Mouse (Mus musculus) retina, postnatal 7 days (tissue): Measurements from ENCODE around the gene Trpm5.

Source experiments
- DNase-seq: peaks from one replicate; pipeline ENCODE4 v3.0.0-alpha.2; 2012; ENCODE audit warnings: low read depth, low spot score

Trpm5 gene

GRCm38 (mm10) chr7:143106062-143106461, 11.6 kb upstream of the Trpm5 start, which contains the start of gene Kcnq1:
Kcnq1 (plus strand) TSS chr7:143106362.
- DNase-seq, result no peak

- DNase-seq, result no peak
Measured at GRCm38 (mm10) chr7:143105258-143105897, 10.9 kb upstream of the Trpm5 start.

- DNase-seq, result no peak
Measured at GRCm38 (mm10) chr7:143100759-143101158, 6.3 kb upstream of the Trpm5 start.

GRCm38 (mm10) chr7:143095554-143095907, 1.1 kb upstream of the Trpm5 start:
- no peak for DNase-seq

- DNase-seq, result no peak
Measured at GRCm38 (mm10) chr7:143093847-143094246, 595 bp downstream of the Trpm5 start.

- peak; percentile 34 for DNase-seq
Measured at GRCm38 (mm10) chr7:143087070-143087579, 7.3 kb downstream of the Trpm5 start.

GRCm38 (mm10) chr7:143086366-143086765, 8.1 kb downstream of the Trpm5 start:
- DNase-seq, result peak; percentile 49

- no peak for DNase-seq
Measured at GRCm38 (mm10) chr7:143083708-143084107, 10.7 kb downstream of the Trpm5 start.

- DNase-seq, result no peak
Measured at GRCm38 (mm10) chr7:143082024-143082423, 12.4 kb downstream of the Trpm5 start.

- no peak for DNase-seq
Measured at GRCm38 (mm10) chr7:143077351-143077750, 17.1 kb downstream of the Trpm5 start.

GRCm38 (mm10) chr7:143075394-143075793, 19.0 kb downstream of the Trpm5 start:
- no peak for DNase-seq

GRCm38 (mm10) chr7:143073086-143073485, 21.4 kb downstream of the Trpm5 start:
- peak; percentile 30 for DNase-seq

GRCm38 (mm10) chr7:143072605-143073004, 21.8 kb downstream of the Trpm5 start:
- no peak for DNase-seq

GRCm38 (mm10) chr7:143070506-143071070, 23.9 kb downstream of the Trpm5 start:
- no peak for DNase-seq

GRCm38 (mm10) chr7:143069751-143070400, 24.6 kb downstream of the Trpm5 start:
- no peak for DNase-seq

- DNase-seq, result peak; percentile 100
Measured at GRCm38 (mm10) chr7:143068882-143069591, 25.4 kb downstream of the Trpm5 start, which contains the start of gene Tssc4. Tssc4 (plus strand) TSS chr7:143069249.

- peak; percentile 23 for DNase-seq
Measured at GRCm38 (mm10) chr7:143068316-143068881, 26.0 kb downstream of the Trpm5 start.

GRCm38 (mm10) chr7:143067897-143068296, 26.5 kb downstream of the Trpm5 start:
- no peak for DNase-seq

GRCm38 (mm10) chr7:143067469-143067868, 27.0 kb downstream of the Trpm5 start:
- no peak for DNase-seq

GRCm38 (mm10) chr7:143065692-143066091, 28.8 kb downstream of the Trpm5 start:
- no peak for DNase-seq

GRCm38 (mm10) chr7:143064226-143064625, 30.2 kb downstream of the Trpm5 start:
- no peak for DNase-seq

GRCm38 (mm10) chr7:143062704-143063103, 31.7 kb downstream of the Trpm5 start:
- no peak for DNase-seq
